Mouse (Mus musculus) CD8-positive naive resting alpha-beta T cell, adult 2 months (primary cell): ENCODE data around the gene Cys1.
"Not testable (repeated sequence)": the region's sequence is repeated elsewhere in the genome, so short reads cannot be mapped to it uniquely, and the experiment has no call there.

Experiments used
- DNase-seq, 2 experiments: peaks; one replicate each; pipeline ENCODE4 v3.0.0; 2022; ENCODE audit warnings: low read depth in 2 of 2, low spot score in 2 of 2

The Cys1 gene

DNA sequence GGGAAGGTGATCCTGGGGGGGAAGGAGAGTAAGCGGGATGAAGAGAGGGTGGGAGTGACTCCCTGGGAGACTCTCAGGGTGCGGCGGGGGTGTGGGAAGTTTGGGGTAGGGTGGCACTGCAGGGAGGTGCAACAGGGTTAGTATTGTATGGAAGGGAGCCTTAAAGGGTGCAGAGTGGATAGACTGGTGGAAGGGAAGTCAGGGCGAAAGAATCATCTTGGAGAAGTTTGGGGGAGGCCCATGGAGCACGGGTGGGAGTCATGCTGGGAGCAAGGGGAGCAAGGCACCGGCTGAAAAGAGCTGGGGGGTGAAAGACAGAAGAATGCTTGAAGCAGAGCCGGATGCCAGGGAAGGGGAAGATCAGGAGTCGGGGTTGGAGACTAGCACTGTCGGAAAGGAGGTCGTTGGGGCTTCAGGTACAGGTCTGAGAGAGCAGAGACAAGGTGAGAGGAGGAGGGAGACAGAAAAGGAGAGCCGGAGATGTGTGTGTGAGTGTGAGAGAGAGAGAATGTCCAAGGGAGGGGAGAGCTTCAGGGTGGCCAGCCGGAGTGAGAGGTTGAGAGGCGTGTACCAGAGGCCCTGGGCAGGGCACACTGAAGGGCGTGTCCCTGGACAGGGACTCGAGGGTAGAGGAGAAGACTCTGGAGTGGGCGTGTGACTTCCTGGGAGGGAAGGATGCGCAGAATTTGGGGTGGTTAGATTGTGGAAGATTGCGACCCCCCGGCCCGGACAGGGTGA lies at the start of gene Cys1:
Cys1 (minus strand) TSS at position 528 of the 738 bp plus-strand sequence.
- DNase-seq, result no peak

DNA sequence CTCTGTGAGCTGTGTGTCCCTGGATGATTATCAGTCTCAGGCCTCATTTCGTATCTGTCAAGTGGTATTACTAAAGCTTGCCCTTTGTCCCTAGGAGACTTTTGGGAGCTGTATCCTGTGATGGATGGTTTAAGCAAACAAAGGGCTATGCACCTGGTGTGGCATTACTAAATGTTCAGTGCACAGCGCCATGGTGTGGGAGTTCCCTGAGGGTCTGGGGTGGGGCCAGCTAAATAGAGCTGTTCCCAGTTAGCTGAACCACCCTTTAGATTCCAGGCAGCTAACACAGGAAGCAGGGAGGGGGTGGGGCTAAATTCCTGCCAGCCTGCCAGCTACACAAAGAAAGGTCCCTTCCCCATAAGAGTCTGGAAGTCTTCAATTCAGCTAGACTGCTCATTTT lies 42.8 kb upstream of the Cys1 start:
- DNase-seq, result no peak

GRCm38 (mm10) chr12:24723859-24724258 lies 42.2 kb upstream of the Cys1 start:
- DNase-seq, result no peak

GRCm38 (mm10) chr12:24723434-24723833 lies 41.8 kb upstream of the Cys1 start:
- no peak for DNase-seq

DNA sequence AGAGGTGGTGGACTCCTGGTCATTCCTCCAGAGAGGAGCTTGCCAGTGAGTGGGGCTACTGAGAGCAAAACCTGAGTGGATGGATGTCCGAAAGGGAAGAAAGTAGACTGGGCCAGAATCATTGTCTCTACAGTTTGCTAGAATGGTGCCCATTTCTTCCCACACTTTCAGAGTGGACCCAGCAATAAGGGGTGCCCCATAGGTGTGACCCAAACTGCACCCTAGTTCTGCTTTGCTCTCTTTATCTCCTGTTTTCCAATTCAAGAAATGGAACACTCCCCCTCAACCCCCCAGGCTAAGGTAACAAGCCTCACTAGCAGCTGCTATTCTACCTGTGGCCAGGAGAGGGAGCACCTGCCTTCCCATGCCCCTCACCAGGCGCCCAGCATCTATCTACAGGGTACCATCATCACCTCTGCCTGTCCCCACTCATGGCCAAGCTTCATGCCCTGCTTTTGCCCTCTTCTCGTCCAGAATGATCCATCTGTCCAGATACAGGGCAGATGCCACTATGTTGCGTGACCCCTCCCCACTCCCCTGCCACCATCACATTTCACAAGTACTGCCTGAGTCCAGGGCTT lies 35.2 kb upstream of the Cys1 start:
- DNase-seq, result peak in 1 of 2 experiments; percentile 19

- no peak for DNase-seq
Measured at GRCm38 (mm10) chr12:24715268-24715896, 33.8 kb upstream of the Cys1 start.

GRCm38 (mm10) chr12:24714579-24715255 lies 33.1 kb upstream of the Cys1 start:
- DNase-seq, result no peak

DNA sequence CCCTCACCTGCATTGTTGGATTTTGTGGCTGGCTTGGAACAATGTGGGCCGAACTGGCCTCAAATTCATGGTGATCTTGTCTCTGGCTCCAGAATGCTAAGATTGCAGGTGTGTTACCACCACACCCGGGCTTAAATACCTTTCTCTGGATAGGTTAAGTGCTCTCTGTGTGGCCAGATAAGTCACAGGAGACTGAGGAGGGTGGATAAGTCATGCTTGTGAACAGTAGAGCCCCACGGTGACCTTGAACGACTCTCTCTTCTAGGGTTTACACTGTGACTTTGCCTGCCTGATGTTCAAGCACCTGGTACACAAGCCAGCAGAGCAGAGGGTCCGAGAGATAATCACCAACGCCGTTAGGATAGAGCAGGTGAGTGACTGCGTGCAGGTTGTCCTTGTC lies 30.8 kb upstream of the Cys1 start:
- DNase-seq, result no peak

DNA sequence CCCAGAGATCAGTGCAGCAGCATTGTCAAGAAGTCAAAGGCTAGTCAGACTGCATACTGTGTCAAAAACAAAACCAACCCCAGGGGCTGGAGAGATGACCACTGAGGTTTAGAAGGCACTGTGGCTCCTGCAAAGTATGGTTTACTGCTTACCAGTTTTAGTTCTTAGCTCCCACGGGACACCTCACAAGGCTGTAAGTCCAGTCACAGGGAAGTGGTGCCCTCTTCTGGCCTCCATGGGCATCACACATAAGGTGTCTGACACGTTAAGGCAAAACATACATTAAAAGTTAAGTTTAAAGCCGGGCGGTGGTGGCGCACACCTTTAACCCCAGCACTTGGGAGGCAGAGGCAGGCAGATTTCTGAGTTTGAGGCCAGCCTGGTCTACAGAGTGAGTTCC lies 29.1 kb upstream of the Cys1 start:
- DNase-seq, result no peak

DNA sequence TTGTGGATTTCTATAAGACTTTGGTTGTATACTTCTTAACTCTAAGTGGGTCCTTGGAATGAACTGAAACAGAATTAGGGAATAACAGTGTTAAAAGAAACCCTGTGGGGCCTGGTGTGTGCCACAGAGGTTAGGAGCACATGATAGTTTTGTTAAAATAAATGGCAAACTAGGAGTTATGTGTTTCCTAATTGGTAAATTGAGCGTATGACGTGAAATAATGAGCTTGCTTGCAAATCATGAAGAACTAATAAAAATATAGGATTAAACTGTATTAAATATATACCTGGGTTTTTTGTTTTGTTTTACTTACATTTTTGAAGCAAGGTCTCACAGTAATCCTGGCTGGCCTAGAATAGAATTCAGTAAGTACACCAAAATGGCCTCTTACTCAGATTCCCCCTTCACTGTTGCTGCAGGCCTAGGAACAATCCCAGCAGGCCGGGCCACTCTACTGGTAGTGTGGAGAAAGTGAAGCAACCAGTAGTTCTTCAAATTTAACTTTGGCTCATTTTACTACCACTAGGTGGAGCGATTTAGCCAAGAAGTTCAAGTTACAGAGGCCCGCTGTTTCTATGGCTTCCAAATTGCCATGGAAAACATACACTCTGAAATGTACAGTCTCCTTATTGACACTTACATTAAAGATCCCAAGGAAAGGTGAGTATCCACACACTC lies 28.4 kb upstream of the Cys1 start:
- peak; percentile 31 to 65 for DNase-seq

- DNase-seq, result no peak
Measured at GRCm38 (mm10) chr12:24709409-24709808, 27.8 kb upstream of the Cys1 start.

GRCm38 (mm10) chr12:24708824-24709218 lies 27.2 kb upstream of the Cys1 start:
- DNase-seq, result no peak

DNA sequence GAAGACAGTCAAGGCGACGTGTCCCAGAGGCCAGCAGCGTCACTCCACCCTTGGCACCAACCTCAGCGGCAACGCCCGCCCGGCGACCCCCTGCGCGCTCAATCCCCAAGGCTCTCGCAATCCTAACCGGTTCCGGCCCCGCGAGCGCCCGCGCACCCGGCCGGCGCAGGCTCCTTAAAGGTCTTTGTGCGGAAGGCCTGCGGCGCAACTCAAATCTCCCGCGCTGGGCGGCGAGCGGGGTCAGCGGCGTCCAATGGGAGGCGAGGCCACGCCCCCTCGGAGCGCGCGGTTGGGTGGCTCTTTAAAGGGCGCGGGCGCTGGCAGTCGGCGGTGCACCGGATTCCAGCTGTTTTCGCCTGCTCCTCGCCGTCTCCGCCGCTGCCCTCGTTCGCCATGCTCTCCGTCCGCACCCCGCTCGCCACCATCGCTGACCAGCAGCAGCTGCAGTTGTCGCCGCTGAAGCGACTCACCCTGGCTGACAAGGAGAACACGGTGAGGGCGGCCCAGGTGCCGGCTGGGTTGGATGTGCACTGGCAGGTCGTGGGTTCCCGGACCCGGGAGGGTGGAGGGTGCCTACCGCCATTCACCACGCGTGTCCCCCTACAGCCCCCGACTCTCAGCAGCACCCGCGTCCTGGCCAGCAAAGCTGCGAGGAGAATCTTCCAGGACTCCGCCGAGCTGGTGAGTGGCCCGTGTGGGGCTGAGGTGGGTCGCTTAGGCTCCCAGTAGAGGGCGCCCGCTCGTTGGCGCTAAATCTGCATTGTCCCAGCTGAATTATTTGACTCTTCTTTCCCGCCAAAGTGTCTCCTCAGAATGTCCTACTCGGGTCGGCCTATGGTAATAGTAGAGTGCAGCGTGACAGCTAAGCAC lies 26.6 kb upstream of the Cys1 start, which contains the start of gene Rrm2:
Rrm2 (plus strand) TSS at position 288 of the 870 bp plus-strand sequence.
- DNase-seq, result peak; percentile 81 to 87

GRCm38 (mm10) chr12:24707480-24707802 lies 25.8 kb upstream of the Cys1 start:
- DNase-seq, result no peak

- DNase-seq, result no peak
Measured at GRCm38 (mm10) chr12:24706764-24707479, 25.3 kb upstream of the Cys1 start.

- no peak for DNase-seq
Measured at GRCm38 (mm10) chr12:24705502-24706263, 24.1 kb upstream of the Cys1 start.

GRCm38 (mm10) chr12:24703013-24703412 lies 21.4 kb upstream of the Cys1 start:
- no peak for DNase-seq

- DNase-seq, result not testable (repeated sequence)
Measured at GRCm38 (mm10) chr12:24701621-24702020, 20.0 kb upstream of the Cys1 start.

DNA sequence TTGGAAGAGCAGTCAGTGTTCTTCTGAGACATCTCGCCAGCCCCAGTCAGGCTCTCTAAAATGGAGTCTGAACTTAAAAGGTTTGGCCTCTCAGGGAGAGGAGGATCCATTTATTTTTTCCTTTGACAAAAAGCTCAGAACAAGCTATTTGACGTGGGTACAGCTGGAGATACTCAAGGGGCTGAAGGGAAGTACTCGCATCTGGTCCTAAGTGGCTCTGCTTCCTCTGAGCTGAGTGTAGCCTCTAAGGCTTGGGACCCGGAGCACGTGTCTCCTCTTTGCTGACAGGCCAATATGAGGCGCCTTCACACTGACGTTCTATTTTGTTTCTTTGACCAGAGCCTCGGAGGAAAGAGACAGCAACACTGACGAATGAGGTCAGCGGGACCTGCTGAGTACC lies 18.0 kb upstream of the Cys1 start:
- DNase-seq, result no peak
